Mouse (Mus musculus) hindbrain, postnatal 0 days (tissue): ENCODE data around the gene Trpv4. TPM values are rescaled to one million over a fixed set of nuclear protein-coding genes. Genes with fewer than 3 reads are reported as not detected.

Experiments
- ATAC-seq: fragments of 200-750 bp; cut with Nextera tagmentation; 2 replicates; pipeline ENCODE4 v1.8.0; 2017; ENCODE audit warnings: mild to moderate bottlenecking, moderate TSS enrichment, moderate library complexity
- DNase-seq: peaks from one replicate; pipeline ENCODE4 v3.0.0-alpha.2; 2015; ENCODE audit warnings: low spot score
- H3K27ac ChIP-seq: fragments of 300-500 bp; sonication (generic); 2 replicates; pipeline ENCODE4 v1.5.1; 2014; ENCODE audit warnings: mild to moderate bottlenecking
- H3K27me3 ChIP-seq: fragments of 300-500 bp; sonication (generic); 2 replicates; pipeline ENCODE4 v1.6.1; 2014; ENCODE audit warnings: low read length, mixed read lengths; ENCODE audit not compliant: insufficient read depth
- H3K36me3 ChIP-seq: fragments of 300-500 bp; sonication (generic); 2 replicates; pipeline ENCODE4 v1.6.1; 2014; ENCODE audit warnings: low read length, mixed read lengths; ENCODE audit not compliant: insufficient read depth
- H3K4me1 ChIP-seq: fragments of 300-500 bp; sonication (generic); 2 replicates; pipeline ENCODE4 v1.6.1; 2014; ENCODE audit warnings: antibody characterized with exemption, low read length, mixed read lengths; ENCODE audit not compliant: insufficient read depth
- H3K4me2 ChIP-seq: fragments of 300-500 bp; sonication (generic); 2 replicates; pipeline ENCODE4 v1.6.1; 2014; ENCODE audit warnings: low read depth, mild to moderate bottlenecking, low read length, moderate library complexity, mixed read lengths
- H3K4me3 ChIP-seq: fragments of 300-500 bp; sonication (generic); 2 replicates; pipeline ENCODE4 v1.5.1; 2014; ENCODE audit warnings: low read length
- H3K9ac ChIP-seq: fragments of 300-500 bp; sonication (generic); replicated peaks from 2 replicates; pipeline ENCODE4 v1.6.1; 2014; ENCODE audit warnings: mild to moderate bottlenecking, low read length, moderate library complexity, mixed read lengths
- H3K9me3 ChIP-seq: fragments of 300-500 bp; sonication (generic); 2 replicates; pipeline ENCODE4 v1.6.1; 2016; ENCODE audit warnings: low read length, mixed read lengths
- CTCF ChIP-seq: IDR thresholded peaks from 2 replicates; pipeline ENCODE4 v1.5.1; 2016; ENCODE audit warnings: antibody characterized with exemption, control low read depth, low read depth
- WGBS: fragments of 180-500 bp; shearing (Covaris S2); extraction: QIAGEN DNeasy Blood & Tissue Kit; methylation state at CpG from one replicate; pipeline ENCODE4 v1.1.7; 2014; 5-methylcytosine and 5-hydroxymethylcytosine counted together
- polyA plus RNA-seq: library from polyadenylated mRNA; unstranded; fragments of >200 nt; fragmentation: Nextera tagmentation; extraction: Ambion mirVana; gene quantifications from 2 replicates; pipeline ENCODE4 v1.2.1, GENCODE M21; 2015
- total RNA-seq: library from RNA; depleted of rRNA; stranded (reverse); fragments of >200 nt; gene quantifications from 2 replicates; pipeline ENCODE4 v1.2.3, GENCODE M21; 2014

Trpv4 gene
- total and polyA plus RNA-seq, 2 experiments from 2014 or later = 2.7 to 3.0 TPM

DNA sequence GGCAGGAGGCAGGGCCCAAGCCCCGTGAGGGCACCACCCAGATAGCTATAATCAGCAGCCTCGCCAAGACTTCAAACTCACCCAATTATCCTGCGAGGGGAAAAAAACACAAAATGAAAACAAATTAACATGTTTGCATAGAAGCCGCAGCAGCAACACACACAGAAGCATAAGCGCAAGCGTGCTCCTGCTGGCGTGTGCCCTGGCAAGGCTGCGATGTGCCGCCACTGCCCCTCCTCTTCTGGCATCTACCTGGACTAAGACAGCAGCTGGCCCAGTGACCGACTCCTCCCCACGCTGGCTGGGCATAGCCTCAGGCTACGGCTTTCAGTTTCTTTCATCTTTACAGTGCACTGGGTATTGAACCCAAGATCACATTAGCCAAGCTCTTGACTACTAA, 76.7 kb downstream of the Trpv4 start:
- H3K36me3 ChIP-seq = no peaks in the 10 kb centered on the region
- no peaks in the 10 kb centered on the region for H3K9me3 ChIP-seq
- H3K27ac ChIP-seq = no peak overlapping the region
- peak; percentile 71 for DNase-seq
- H3K4me1 ChIP-seq = peaks cover 14% of the 10 kb centered on the region
- H3K9ac ChIP-seq = 0 out of 2 replicates have a peak overlapping the region, but pooled peaks have one; percentile 9
- 32% methylated on average over 12 of the region's 12 CpGs for WGBS
- no peak for TF ChIP-seq CTCF
- H3K4me2 ChIP-seq = peak overlapping the region; percentile 16; the same call in 1 of the 2 replicates
- no peak for ATAC-seq
- no peaks in the 10 kb centered on the region for H3K27me3 ChIP-seq
- H3K4me3 ChIP-seq = no peak overlapping the region

DNA sequence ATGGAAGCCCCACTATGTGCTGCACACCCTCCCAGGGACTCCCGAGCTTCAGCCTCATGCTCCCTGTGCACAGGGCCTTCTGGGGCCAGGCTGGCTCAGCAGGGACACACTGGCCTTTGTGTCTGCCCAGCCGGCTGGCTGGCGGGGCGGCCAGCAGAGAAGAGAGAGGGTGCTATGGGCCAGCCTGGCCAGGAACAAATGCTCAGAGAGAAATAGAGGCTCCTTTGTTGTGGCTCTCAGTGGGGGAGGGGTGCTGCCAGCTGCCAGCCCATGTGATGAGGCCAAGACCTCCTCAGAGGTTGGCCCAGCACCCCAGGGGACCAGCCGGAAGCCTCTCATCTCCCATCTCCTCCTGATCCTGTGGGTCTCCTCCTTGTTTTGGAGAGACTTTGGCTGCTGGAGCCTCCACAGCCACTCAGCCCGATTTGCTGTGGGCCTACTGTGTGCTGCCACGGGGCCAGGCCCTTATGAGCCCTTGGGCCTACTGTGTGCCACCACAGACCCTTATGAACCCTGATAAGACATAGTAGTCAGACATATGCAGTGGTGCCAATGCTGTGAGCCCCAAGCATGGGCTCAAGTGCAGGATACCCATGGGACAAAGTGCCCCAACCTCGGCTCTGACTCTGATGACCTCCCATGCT, 78.4 kb downstream of the Trpv4 start:
- TF ChIP-seq CTCF = no peak
- H3K4me1 ChIP-seq = peaks cover 22% of the 10 kb centered on the region
- 57% methylated on average over 8 of the region's 8 CpGs for WGBS

GRCm38 (mm10) chr5:114578361-114578760, 79.9 kb downstream of the Trpv4 start:
- no peak overlapping the region for H3K4me2 ChIP-seq
- no peak overlapping the region for H3K4me3 ChIP-seq
- no peak overlapping the region for H3K9ac ChIP-seq
- ATAC-seq = no peak
- WGBS = 29% methylated on average over 20 of the region's 20 CpGs
- peaks cover 27% of the 10 kb centered on the region for H3K4me1 ChIP-seq
- no peaks in the 10 kb centered on the region for H3K9me3 ChIP-seq
- no peaks in the 10 kb centered on the region for H3K27me3 ChIP-seq
- no peak for TF ChIP-seq CTCF
- DNase-seq = no peak
- H3K27ac ChIP-seq = no peak overlapping the region
- H3K36me3 ChIP-seq = no peaks in the 10 kb centered on the region

More for the DNA sequence above, 78.4 kb downstream of the Trpv4 start:
- no peak overlapping the region for H3K4me2 ChIP-seq
- no peaks in the 10 kb centered on the region for H3K36me3 ChIP-seq
- H3K27me3 ChIP-seq = no peaks in the 10 kb centered on the region
- H3K27ac ChIP-seq = no peak overlapping the region
- peak; percentile 67; the same call in 1 of the 2 replicates for ATAC-seq
- H3K4me3 ChIP-seq = no peak overlapping the region
- peak; percentile 55 for DNase-seq
- no peaks in the 10 kb centered on the region for H3K9me3 ChIP-seq
- H3K9ac ChIP-seq = no peak overlapping the region

GRCm38 (mm10) chr5:114575986-114576605, 82.1 kb downstream of the Trpv4 start:
- DNase-seq (peak; percentile 61), ATAC-seq (no peak)
- WGBS = 63% methylated on average over 16 of the region's 16 CpGs
- no peak overlapping the region for H3K4me3 ChIP-seq
- no peak for TF ChIP-seq CTCF
- peak overlapping the region; percentile 37; the same call in 1 of the 2 replicates for H3K4me2 ChIP-seq
- 0 out of 2 replicates have a peak overlapping the region, but pooled peaks have one; percentile 5 for H3K9ac ChIP-seq
- no peaks in the 10 kb centered on the region for H3K9me3 ChIP-seq
- H3K4me1 ChIP-seq = peaks cover 35% of the 10 kb centered on the region
- H3K27ac ChIP-seq = peak overlapping the region; percentile 51; the same call in 1 of the 2 replicates
- no peaks in the 10 kb centered on the region for H3K36me3 ChIP-seq
- no peaks in the 10 kb centered on the region for H3K27me3 ChIP-seq

DNA sequence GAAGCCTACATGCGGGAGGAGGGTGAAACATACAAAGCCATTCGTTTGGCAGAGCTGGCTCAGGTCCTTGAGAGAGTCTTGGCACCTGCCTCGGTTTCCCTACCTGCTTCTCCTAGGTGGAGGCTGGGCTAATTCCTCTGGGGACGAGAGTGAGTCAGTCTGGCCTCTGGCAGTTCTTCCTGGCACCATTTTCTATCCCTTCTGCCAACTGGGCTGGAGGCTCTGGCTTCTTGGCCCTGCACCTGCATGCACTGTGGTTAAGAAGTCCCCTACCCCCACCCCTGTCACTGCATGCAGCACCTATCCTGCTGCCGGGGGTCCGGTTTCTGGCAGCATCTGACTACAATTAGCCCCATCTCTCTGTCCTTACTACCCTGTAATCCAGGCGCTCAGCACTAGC, 82.7 kb downstream of the Trpv4 start:
- Histone ChIP-seq H3K4me1 (peaks cover 36% of the 10 kb centered on the region), H3K4me3 (no peak overlapping the region), H3K27ac (peak overlapping the region; percentile 51; the same call in 1 of the 2 replicates), H3K9me3 (no peaks in the 10 kb centered on the region), H3K27me3 (no peaks in the 10 kb centered on the region), H3K36me3 (no peaks in the 10 kb centered on the region), H3K9ac (0 out of 2 replicates have a peak overlapping the region, but pooled peaks have one; percentile 5), H3K4me2 (peak overlapping the region; percentile 37)
- ATAC-seq (no peak), DNase-seq (peak; percentile 49)
- whole genome bisulfite sequencing = 48% methylated on average over 7 of the region's 7 CpGs
- no peak for TF ChIP-seq CTCF

DNA sequence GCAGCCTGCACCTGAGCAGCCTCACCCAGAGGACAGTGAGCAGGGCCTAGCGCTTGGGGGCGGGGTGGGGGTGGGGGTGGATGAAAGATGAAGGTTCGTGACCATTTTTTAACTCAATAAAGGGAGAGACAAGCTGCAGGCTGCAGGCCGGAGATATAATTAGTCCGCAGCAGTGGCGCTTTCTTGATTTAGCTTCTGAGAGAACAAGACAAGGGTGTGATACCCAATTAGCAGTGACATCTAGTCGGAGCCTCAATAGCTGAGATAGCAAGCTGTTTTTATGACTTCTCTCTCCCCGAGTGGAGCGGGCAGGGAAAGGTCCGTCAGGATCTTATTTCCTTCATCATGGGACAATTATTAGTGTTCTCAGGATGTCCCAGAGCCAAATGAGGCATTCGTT, 83.2 kb downstream of the Trpv4 start:
- Histone ChIP-seq H3K4me3 (no peak overlapping the region), H3K27me3 (no peaks in the 10 kb centered on the region), H3K36me3 (no peaks in the 10 kb centered on the region), H3K27ac (no peak overlapping the region), H3K4me2 (peak overlapping the region; percentile 37), H3K9me3 (no peaks in the 10 kb centered on the region), H3K4me1 (peaks cover 39% of the 10 kb centered on the region), H3K9ac (no peak overlapping the region)
- WGBS = 41% methylated on average over 11 of the region's 11 CpGs
- ATAC-seq (no peak), DNase-seq (no peak)
- no peak for TF ChIP-seq CTCF
